Mouse (Mus musculus): Measurements from ENCODE around the gene Hnrnpl.
A peak's percentile ranks its signal among the peaks of the same experiment; 100 is the strongest.

Hnrnpl gene

GRCm38 (mm10) chr7:28814306-28815034 lies 6.1 kb downstream of the Hnrnpl start:
- DNase-seq, result no peak

GRCm38 (mm10) chr7:28815230-28815629 lies 6.9 kb downstream of the Hnrnpl start:
- no peak for DNase-seq

GRCm38 (mm10) chr7:28816201-28816600 lies 7.9 kb downstream of the Hnrnpl start:
- DNase-seq, result no peak

- DNase-seq, result no peak
These were observed 8.6 kb downstream of the Hnrnpl start for GRCm38 (mm10) chr7:28816920-28817319.

- DNase-seq, result no peak
These were observed 9.2 kb downstream of the Hnrnpl start for GRCm38 (mm10) chr7:28817524-28817923.

GRCm38 (mm10) chr7:28817957-28818356 lies 9.6 kb downstream of the Hnrnpl start:
- DNase-seq, result no peak

- no peak for DNase-seq
These were observed 10.1 kb downstream of the Hnrnpl start for GRCm38 (mm10) chr7:28818436-28818835.

GRCm38 (mm10) chr7:28818861-28819452 lies 10.6 kb downstream of the Hnrnpl start:
- DNase-seq, result no peak

GRCm38 (mm10) chr7:28819571-28819970 lies 11.2 kb downstream of the Hnrnpl start:
- no peak for DNase-seq

- DNase-seq, result peak; percentile 67
These were observed 12.3 kb downstream of the Hnrnpl start for GRCm38 (mm10) chr7:28820358-28821260.

GRCm38 (mm10) chr7:28821261-28821831 lies 13.0 kb downstream of the Hnrnpl start:
- DNase-seq, result no peak

- no peak for DNase-seq
These were observed 14.2 kb downstream of the Hnrnpl start for GRCm38 (mm10) chr7:28822556-28822955.

- no peak for DNase-seq
These were observed 14.9 kb downstream of the Hnrnpl start for GRCm38 (mm10) chr7:28822993-28823903.

- DNase-seq, result no peak
These were observed 15.6 kb downstream of the Hnrnpl start for GRCm38 (mm10) chr7:28823932-28824331.

- DNase-seq, result peak; percentile 95
These were observed 16.8 kb downstream of the Hnrnpl start, which contains the start of gene Ech1 for GRCm38 (mm10) chr7:28824941-28825685. Gene Ech1 (plus strand): TSS chr7:28825217.

- DNase-seq, result no peak
These were observed 17.5 kb downstream of the Hnrnpl start for GRCm38 (mm10) chr7:28825686-28826401.

GRCm38 (mm10) chr7:28826402-28826772 lies 18.0 kb downstream of the Hnrnpl start:
- no peak for DNase-seq

- DNase-seq, result no peak
These were observed 19.0 kb downstream of the Hnrnpl start for GRCm38 (mm10) chr7:28827338-28827737.

GRCm38 (mm10) chr7:28829821-28830220 lies 21.5 kb downstream of the Hnrnpl start:
- DNase-seq, result no peak

- no peak for DNase-seq
These were observed 22.6 kb downstream of the Hnrnpl start for GRCm38 (mm10) chr7:28830981-28831380.

All from embryo, embryonic 11 days (tissue).